In the genomic region with DNA sequence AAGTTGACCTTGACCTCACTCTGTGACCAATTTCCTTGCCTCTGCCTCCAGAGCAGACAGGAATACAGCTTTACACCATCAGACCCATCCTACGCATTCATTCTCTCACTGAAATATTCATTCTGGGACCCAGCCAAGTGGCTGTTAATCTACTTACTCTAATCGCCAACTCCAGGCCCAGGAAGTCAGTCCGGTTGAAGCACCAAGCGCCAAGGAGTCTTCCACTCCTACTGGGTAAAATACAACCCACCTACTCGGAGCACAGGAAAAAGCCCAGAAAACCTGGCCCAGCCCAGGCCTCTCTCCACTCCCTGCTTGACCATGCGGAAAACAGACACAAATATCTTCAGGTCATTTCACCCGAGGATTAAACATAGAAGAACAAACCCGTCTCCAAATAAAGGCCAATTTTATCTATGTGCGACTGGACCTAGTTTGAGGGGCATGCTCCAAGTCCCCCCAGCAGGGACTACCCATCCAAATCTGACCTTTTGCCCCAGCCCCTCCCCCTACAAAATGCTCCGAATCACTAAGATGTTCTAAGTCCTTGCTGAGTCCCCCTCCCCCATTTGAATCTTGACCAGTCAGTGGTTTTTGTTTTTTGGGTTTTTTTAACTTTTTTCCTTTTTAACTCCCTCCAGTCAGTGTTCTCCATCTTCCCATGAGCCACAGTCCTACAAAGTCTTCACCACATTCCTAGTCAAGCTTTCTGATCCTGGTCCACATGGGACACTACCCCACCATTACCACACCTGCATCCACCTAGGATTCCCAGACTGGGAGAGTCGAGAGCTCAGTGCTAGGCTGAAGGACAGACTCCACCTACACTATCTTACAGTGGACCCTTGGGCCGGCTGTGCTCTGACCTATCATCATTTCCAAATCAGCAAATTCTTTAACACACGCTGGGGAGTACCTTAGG, we compare ENCODE assay signal across 12 mouse cellular contexts. TPM values are rescaled to one million over a fixed set of nuclear protein-coding genes. Genes with fewer than 3 reads are reported as not detected.
A peak's percentile ranks its signal among the peaks of the same experiment; 100 is the strongest.
DNase-seq lines count a peak whose midpoint lies in the region; ATAC-seq lines count a peak whose summit lies in the region.
"Had no signal": no experiment of that assay in that cellular context is flagged by ENCODE, and none has a peak within 500 bp of the region (broad histone marks: within the 10 kb centered on the region; RNA-seq: fewer than 3 reads in every experiment).

No protein-coding gene starts in this region.

- H3K4me1 ChIP-seq in forebrain, embryonic 11.5 days (replicated peaks; ENCODE audit: control insufficient read depth, insufficient read depth, low read length), result no peaks in the 10 kb centered on the region
- no peaks in the 10 kb centered on the region for H3K4me1 ChIP-seq in forebrain, embryonic 16.5 days (replicated peaks; ENCODE audit: control insufficient read depth, insufficient read depth, low read length)
- H3K4me1 ChIP-seq in midbrain, embryonic 14.5 days (ENCODE audit: control insufficient read depth, insufficient read depth, low read length), result no peaks in the 10 kb centered on the region

- H3K9ac ChIP-seq in forebrain, embryonic 11.5 days (ENCODE audit: low read length), result no peak overlapping the region
- H3K9ac ChIP-seq in forebrain, embryonic 16.5 days (replicated peaks; ENCODE audit: low read depth, low read length), result no peak overlapping the region
- H3K9ac ChIP-seq in midbrain, embryonic 14.5 days (replicated peaks; ENCODE audit: low read length), result no peak overlapping the region

- peak; percentile 46 for ATAC-seq in forebrain, embryonic 11.5 days (replicated peaks; ENCODE audit: low FRiP score)
- ATAC-seq in forebrain, embryonic 16.5 days, result no peak
- 0 out of 2 replicates have a peak, but pooled peaks have one; percentile 11 for ATAC-seq in midbrain, embryonic 14.5 days (ENCODE audit: low FRiP score, low TSS enrichment)

- H3K27ac ChIP-seq in forebrain, embryonic 11.5 days (ENCODE audit: low read depth, low read length), result peak overlapping the region; percentile 12; the same call in 1 of the 2 replicates
- H3K27ac ChIP-seq in forebrain, embryonic 16.5 days (ENCODE audit: low read length), result no peak overlapping the region
- H3K27ac ChIP-seq in midbrain, embryonic 14.5 days (replicated peaks; ENCODE audit: low read depth, low read length), result no peak overlapping the region

- DNase-seq in forebrain, embryonic 11.5 days (ENCODE audit: low spot score), result no peak
- peak; percentile 8 for DNase-seq in brain, adult 2 months (ENCODE audit: low read depth, low spot score)
- peak; percentile 61 for DNase-seq in kidney, adult 18-20 months
- peak; percentile 48 for DNase-seq in midbrain, embryonic 14.5 days
- DNase-seq in layer of hippocampus, adult 8-10 months (ENCODE audit: low spot score in 2 of 2), result no peak
- no peak for DNase-seq in urinary bladder, adult 2 months (ENCODE audit: low spot score)
- DNase-seq in natural killer cell, adult 2 months (ENCODE audit: low spot score in 2 of 2), result no peak
- DNase-seq: adrenal gland, postnatal 25 days; B cell, adult 2 months; left cerebral cortex, postnatal 4 days; right cerebral cortex, postnatal 4 days had no signal

- H3K9me3 ChIP-seq in forebrain, embryonic 11.5 days (ENCODE audit: control insufficient read depth, low read length), result no peaks in the 10 kb centered on the region
- H3K9me3 ChIP-seq in forebrain, embryonic 16.5 days (ENCODE audit: control insufficient read depth, low read length), result no peaks in the 10 kb centered on the region
- no peaks in the 10 kb centered on the region for H3K9me3 ChIP-seq in midbrain, embryonic 14.5 days (ENCODE audit: control insufficient read depth, low read length)

- 48% methylated on average over 13 of the region's 13 CpGs for WGBS in forebrain, embryonic 11.5 days
- 48% methylated on average over 13 of the region's 13 CpGs for WGBS in forebrain, embryonic 16.5 days
- 26% methylated on average over 13 of the region's 13 CpGs for WGBS in midbrain, embryonic 14.5 days

- H3K4me2 ChIP-seq in forebrain, embryonic 11.5 days (ENCODE audit: low read depth, low read length, severe bottlenecking), result no peak overlapping the region
- H3K4me2 ChIP-seq in forebrain, embryonic 16.5 days (ENCODE audit: low read length), result no peak overlapping the region
- no peak overlapping the region for H3K4me2 ChIP-seq in midbrain, embryonic 14.5 days (ENCODE audit: low read length)

- H3K27me3 ChIP-seq in forebrain, embryonic 11.5 days (ENCODE audit: control insufficient read depth, insufficient read depth, low read length), result no peaks in the 10 kb centered on the region
- no peaks in the 10 kb centered on the region for H3K27me3 ChIP-seq in forebrain, embryonic 16.5 days (replicated peaks; ENCODE audit: control insufficient read depth, insufficient read depth, low read length)
- H3K27me3 ChIP-seq in midbrain, embryonic 14.5 days (ENCODE audit: control insufficient read depth, insufficient read depth, low read length), result no peaks in the 10 kb centered on the region

- H3K36me3 ChIP-seq in forebrain, embryonic 11.5 days (ENCODE audit: control insufficient read depth, insufficient read depth, low read length), result no peaks in the 10 kb centered on the region
- H3K36me3 ChIP-seq in forebrain, embryonic 16.5 days (ENCODE audit: control insufficient read depth, insufficient read depth), result no peaks in the 10 kb centered on the region
- H3K36me3 ChIP-seq in midbrain, embryonic 14.5 days (ENCODE audit: control insufficient read depth, insufficient read depth, low read length), result no peaks in the 10 kb centered on the region

- no peak overlapping the region for H3K4me3 ChIP-seq in forebrain, embryonic 11.5 days (ENCODE audit: low read depth, low read length)
- no peak overlapping the region for H3K4me3 ChIP-seq in forebrain, embryonic 16.5 days (replicated peaks; ENCODE audit: low read length)
- H3K4me3 ChIP-seq in midbrain, embryonic 14.5 days (replicated peaks; ENCODE audit: low read depth, low read length), result no peak overlapping the region

RNA-seq across cellular contexts. Expression of a gene that starts 2.1 kb away (rescaled TPM):
- polyA plus RNA-seq in forebrain, embryonic 11.5 days (2014; fragmentation: Nextera tagmentation; extraction: Ambion mirVana), result 10.5 and 11.4 TPM in 2 replicates
- polyA plus RNA-seq in forebrain, embryonic 16.5 days (2015; fragmentation: Nextera tagmentation; extraction: Ambion mirVana), result 17.1 and 19.2 TPM in 2 replicates
- 6.7 and 7.9 TPM in 2 replicates for polyA plus RNA-seq in midbrain, embryonic 14.5 days (2014; fragmentation: Nextera tagmentation; extraction: Ambion mirVana)
- total RNA-seq in layer of hippocampus, adult 8-10 months (2022), result 1 to 10 TPM in 3 of 4 experiments, under 1 TPM in 1; 0.51 to 3.2 (median 1.3) TPM
- polyA plus RNA-seq in urinary bladder, adult 2 months (2012; rRNA removed), result 0.72 and 2.7 TPM in 2 replicates

RNA-seq across cellular contexts. Expression of a gene that starts 5.0 kb away (rescaled TPM):
- 102 and 103 TPM in 2 replicates for polyA plus RNA-seq in forebrain, embryonic 11.5 days (2014; fragmentation: Nextera tagmentation; extraction: Ambion mirVana)
- polyA plus RNA-seq in forebrain, embryonic 16.5 days (2015; fragmentation: Nextera tagmentation; extraction: Ambion mirVana), result 68.6 and 72.3 TPM in 2 replicates
- polyA plus RNA-seq in midbrain, embryonic 14.5 days (2014; fragmentation: Nextera tagmentation; extraction: Ambion mirVana), result 77.1 and 81.6 TPM in 2 replicates
- 10 to 100 TPM; 30.2 to 37.2 (median 35.0) TPM for total RNA-seq in layer of hippocampus, adult 8-10 months (2022)
- polyA plus RNA-seq in urinary bladder, adult 2 months (2012; rRNA removed), result 41.6 and 47.8 TPM in 2 replicates

RNA-seq across cellular contexts. Expression of a gene that starts 11.5 kb away (rescaled TPM):
- 0.94 and 1.1 TPM in 2 replicates for polyA plus RNA-seq in forebrain, embryonic 11.5 days (2014; fragmentation: Nextera tagmentation; extraction: Ambion mirVana)
- polyA plus RNA-seq in forebrain, embryonic 16.5 days (2015; fragmentation: Nextera tagmentation; extraction: Ambion mirVana), result 0.65 and 0.94 TPM in 2 replicates
- 2.5 TPM in 1 of 2 replicates, not detected in the other for polyA plus RNA-seq in midbrain, embryonic 14.5 days (2014; fragmentation: Nextera tagmentation; extraction: Ambion mirVana)
- 1 to 10 TPM in 2 of 4 experiments, not detected in 2; 1.3 to 1.4 TPM for total RNA-seq in layer of hippocampus, adult 8-10 months (2022)
- polyA plus RNA-seq in urinary bladder, adult 2 months (2012; rRNA removed), result 63.8 and 99.3 TPM in 2 replicates

RNA-seq across cellular contexts. Expression of a gene that starts 30.5 kb away (rescaled TPM):
- 46.0 and 46.3 TPM in 2 replicates for polyA plus RNA-seq in forebrain, embryonic 11.5 days (2014; fragmentation: Nextera tagmentation; extraction: Ambion mirVana)
- polyA plus RNA-seq in forebrain, embryonic 16.5 days (2015; fragmentation: Nextera tagmentation; extraction: Ambion mirVana), result 20.0 and 20.5 TPM in 2 replicates
- polyA plus RNA-seq in midbrain, embryonic 14.5 days (2014; fragmentation: Nextera tagmentation; extraction: Ambion mirVana), result 8.9 and 9.7 TPM in 2 replicates
- total RNA-seq in layer of hippocampus, adult 8-10 months (2022), result 10 to 100 TPM; 29.1 to 38.3 (median 32.4) TPM
- 54.1 and 59.0 TPM in 2 replicates for polyA plus RNA-seq in urinary bladder, adult 2 months (2012; rRNA removed)

RNA-seq across cellular contexts. Expression of a gene that starts 37.2 kb away (rescaled TPM):
- polyA plus RNA-seq in forebrain, embryonic 11.5 days (2014; fragmentation: Nextera tagmentation; extraction: Ambion mirVana), result 126 and 145 TPM in 2 replicates
- polyA plus RNA-seq in forebrain, embryonic 16.5 days (2015; fragmentation: Nextera tagmentation; extraction: Ambion mirVana), result 149 and 166 TPM in 2 replicates
- 139 and 150 TPM in 2 replicates for polyA plus RNA-seq in midbrain, embryonic 14.5 days (2014; fragmentation: Nextera tagmentation; extraction: Ambion mirVana)
- total RNA-seq in layer of hippocampus, adult 8-10 months (2022), result 10 to 100 TPM; 77.5 to 94.3 (median 89.8) TPM
- 132 and 149 TPM in 2 replicates for polyA plus RNA-seq in urinary bladder, adult 2 months (2012; rRNA removed)

Comparison
In these comparisons a context has a peak if more than half of its experiments do, and no peak if none do; other contexts are left out.
1. DNase-seq: peak in brain, adult 2 months (single experiment), kidney, adult 18-20 months (single experiment) and midbrain, embryonic 14.5 days (single experiment); none in forebrain, embryonic 11.5 days (single experiment), layer of hippocampus, adult 8-10 months (0 of 2), urinary bladder, adult 2 months (single experiment) and natural killer cell, adult 2 months (0 of 2).
2. RNA of a gene that starts 11.5 kb away (polyA plus RNA-seq): 63.8 to 99.3 TPM in urinary bladder, adult 2 months; 2.5 TPM in midbrain, embryonic 14.5 days, 0.65 to 0.94 TPM in forebrain, embryonic 16.5 days and 0.94 to 1.1 TPM in forebrain, embryonic 11.5 days; every median in the first group is over 10 times any median in the second.